Mouse (Mus musculus): ENCODE results near the gene Stk16. TPM values are rescaled to one million over a fixed set of nuclear protein-coding genes. Genes with fewer than 3 reads are reported as not detected.

The Stk16 gene
- polyA plus RNA-seq, 1 experiment from 2014 or later, result 75.8 TPM

GRCm38 (mm10) chr1:75264091-75264880, 53.6 kb downstream of the Stk16 start, which contains the start of gene Ptprn:
Ptprn (minus strand) TSS chr1:75264502.
- no peak within 1 kb of the TSS for H3K9ac ChIP-seq (replicated peaks; ENCODE audit: low read depth)
- no peak within 1 kb of the TSS for H3K27ac ChIP-seq (ENCODE audit: low read length)
- H3K9me3 ChIP-seq (ENCODE audit: low read length), result no peaks in the 10 kb centered on the region
- H3K27me3 ChIP-seq (replicated peaks; ENCODE audit: insufficient read depth, low read length), result peaks cover 15% of the 10 kb centered on the region
- no peak for ATAC-seq
- no peak for DNase-seq (ENCODE audit: low spot score)
- 13% methylated on average over 27 of the region's 32 CpGs for WGBS
- H3K36me3 ChIP-seq (ENCODE audit: insufficient read depth, low read length), result no peaks in the 10 kb centered on the region
- H3K4me2 ChIP-seq (replicated peaks; ENCODE audit: low read depth, low read length), result no peak within 1 kb of the TSS
- H3K4me3 ChIP-seq (ENCODE audit: low read depth, low read length), result no peak within 1 kb of the TSS
- no peak for TF ChIP-seq EP300 (IDR thresholded peaks at IDR 0.05)
- TF ChIP-seq CTCF (IDR thresholded peaks at IDR 0.05), result no peak
- H3K4me1 ChIP-seq (ENCODE audit: insufficient read depth, low read depth, low read length), result no peaks in the 10 kb centered on the region

Small RNA genes lying within 50 kb of the gene (microRNA-seq; reads per million reads assigned to microRNA genes)
- gene Gm27943, result not detected

Other genes with a start within 250 kb of the Stk16 start
- gene Nhej1, start 85.6 kb upstream of the Stk16 start, polyA plus RNA-seq (2015; fragmentation: Nextera tagmentation; extraction: Ambion mirVana), result 5.8 and 6.6 TPM in 2 replicates
- gene Slc23a3, start 76.9 kb upstream of the Stk16 start, polyA plus RNA-seq (2015; fragmentation: Nextera tagmentation; extraction: Ambion mirVana), result 1.4 and 1.5 TPM in 2 replicates
- gene Cnppd1, start 68.1 kb upstream of the Stk16 start, polyA plus RNA-seq (2015; fragmentation: Nextera tagmentation; extraction: Ambion mirVana), result 63.3 and 67.8 TPM in 2 replicates
- gene Retreg2, start 68.1 kb upstream of the Stk16 start, polyA plus RNA-seq (2015; fragmentation: Nextera tagmentation; extraction: Ambion mirVana), result 40.5 and 45.0 TPM in 2 replicates
- gene Zfand2b, start 42.2 kb upstream of the Stk16 start, polyA plus RNA-seq (2015; fragmentation: Nextera tagmentation; extraction: Ambion mirVana), result 50.5 and 56.1 TPM in 2 replicates
- 9.4 and 11.7 TPM in 2 replicates for gene Abcb6, start 30.4 kb upstream of the Stk16 start, polyA plus RNA-seq (2015; fragmentation: Nextera tagmentation; extraction: Ambion mirVana)
- 15.9 and 17.2 TPM in 2 replicates for gene Ankzf1, start 18.7 kb upstream of the Stk16 start, polyA plus RNA-seq (2015; fragmentation: Nextera tagmentation; extraction: Ambion mirVana)
- gene Atg9a, start 18.6 kb upstream of the Stk16 start, polyA plus RNA-seq (2015; fragmentation: Nextera tagmentation; extraction: Ambion mirVana), result 23.7 and 28.3 TPM in 2 replicates
- 8.6 and 10.1 TPM in 2 replicates for gene Glb1l, start within 50 bp of the Stk16 start, polyA plus RNA-seq (2015; fragmentation: Nextera tagmentation; extraction: Ambion mirVana)
- 46.6 and 50.5 TPM in 2 replicates for gene Tuba4a, start 9.0 kb downstream of the Stk16 start, polyA plus RNA-seq (2015; fragmentation: Nextera tagmentation; extraction: Ambion mirVana)
- gene A630095N17Rik, start 21.3 kb downstream of the Stk16 start, polyA plus RNA-seq (2015; fragmentation: Nextera tagmentation; extraction: Ambion mirVana), result not detected in 2 replicates
- gene Dnajb2, start 25.6 kb downstream of the Stk16 start, polyA plus RNA-seq (2015; fragmentation: Nextera tagmentation; extraction: Ambion mirVana), result 40.1 and 45.6 TPM in 2 replicates
- gene Ptprn, start 53.7 kb downstream of the Stk16 start, polyA plus RNA-seq (2015; fragmentation: Nextera tagmentation; extraction: Ambion mirVana), result 0.90 and 0.92 TPM in 2 replicates
- gene Resp18, start 67.6 kb downstream of the Stk16 start, polyA plus RNA-seq (2015; fragmentation: Nextera tagmentation; extraction: Ambion mirVana), result 1.5 and 1.8 TPM in 2 replicates
- 109 TPM in 2 replicates for gene Dnpep, start 107.2 kb downstream of the Stk16 start, polyA plus RNA-seq (2015; fragmentation: Nextera tagmentation; extraction: Ambion mirVana)
- 59.4 and 67.3 TPM in 2 replicates for gene Des, start 149.5 kb downstream of the Stk16 start, polyA plus RNA-seq (2015; fragmentation: Nextera tagmentation; extraction: Ambion mirVana)
- 15.4 and 16.4 TPM in 2 replicates for gene Speg, start 164.5 kb downstream of the Stk16 start, polyA plus RNA-seq (2015; fragmentation: Nextera tagmentation; extraction: Ambion mirVana)
- gene Gmppa, start 225.1 kb downstream of the Stk16 start, polyA plus RNA-seq (2015; fragmentation: Nextera tagmentation; extraction: Ambion mirVana), result 58.4 and 58.9 TPM in 2 replicates
- gene Asic4, start 239.6 kb downstream of the Stk16 start, polyA plus RNA-seq (2015; fragmentation: Nextera tagmentation; extraction: Ambion mirVana), result not detected in 2 replicates

All from lung, postnatal 0 days (tissue).